Mouse (Mus musculus) midbrain, embryonic 10.5 days (tissue): Measurements from ENCODE around the gene Smap2. TPM values are rescaled to one million over a fixed set of nuclear protein-coding genes. Genes with fewer than 3 reads are reported as not detected.

Source experiments
- microRNA-seq: library from miRNA; unstranded; fragments of <30 nt; microRNA quantifications from one replicate; pipeline ENCODE4, GENCODE M21; 2017
- polyA plus RNA-seq: library from polyadenylated mRNA; unstranded; fragments of >200 nt; fragmentation: Nextera tagmentation; extraction: Ambion mirVana; gene quantifications from 2 replicates; pipeline ENCODE4 v1.2.1, GENCODE M21; 2016

Smap2 gene
- polyA plus RNA-seq, 1 experiment from 2014 or later, result 14.0 TPM

Small RNAs within 50 kb of the gene (microRNA-seq; reads per million reads assigned to microRNA genes)
- not detected for gene Mir7015

Other genes starting within 250 kb of the Smap2 start
- gene Nfyc, start 185.7 kb downstream of the Smap2 start, polyA plus RNA-seq, result 123 and 127 TPM in 2 replicates
- gene Rims3, start 162.4 kb downstream of the Smap2 start, polyA plus RNA-seq, result 3.8 and 5.4 TPM in 2 replicates
- 36.6 and 39.0 TPM in 2 replicates for gene Exo5, start 92.2 kb downstream of the Smap2 start, polyA plus RNA-seq
- gene Zfp69, start 65.5 kb downstream of the Smap2 start, polyA plus RNA-seq, result 9.4 and 10.3 TPM in 2 replicates
- 1.4 and 3.7 TPM in 2 replicates for gene Col9a2, start 22.1 kb upstream of the Smap2 start, polyA plus RNA-seq
- gene Zmpste24, start 81.0 kb upstream of the Smap2 start, polyA plus RNA-seq, result 29.1 and 31.8 TPM in 2 replicates
- not detected in 2 replicates for gene Tmco2, start 92.0 kb upstream of the Smap2 start, polyA plus RNA-seq
- gene Rlf, start 197.8 kb upstream of the Smap2 start, polyA plus RNA-seq, result 26.8 and 27.8 TPM in 2 replicates